Mouse (Mus musculus) large intestine, adult 2 months (tissue): ENCODE measurements around the gene Rabggta. TPM values are rescaled to one million over a fixed set of nuclear protein-coding genes. Genes with fewer than 3 reads are reported as not detected.

Source experiments
- DNase-seq: peaks from one replicate; pipeline ENCODE4 v3.0.0-alpha.2; 2012; ENCODE audit warnings: low read depth, low spot score
- WGBS: fragments of 180-500 bp; shearing (Covaris S2); methylation state at CpG from one replicate; pipeline ENCODE4 v1.1.7; 2018; 5-methylcytosine and 5-hydroxymethylcytosine counted together
- polyA plus RNA-seq: library from polyadenylated mRNA; depleted of rRNA; stranded (reverse); fragments of >200 nt; gene quantifications from 2 replicates; pipeline ENCODE4 v1.2.3, GENCODE M21; 2012

Rabggta gene
- polyA plus RNA-seq, 1 experiment: 34.3 TPM

DNA sequence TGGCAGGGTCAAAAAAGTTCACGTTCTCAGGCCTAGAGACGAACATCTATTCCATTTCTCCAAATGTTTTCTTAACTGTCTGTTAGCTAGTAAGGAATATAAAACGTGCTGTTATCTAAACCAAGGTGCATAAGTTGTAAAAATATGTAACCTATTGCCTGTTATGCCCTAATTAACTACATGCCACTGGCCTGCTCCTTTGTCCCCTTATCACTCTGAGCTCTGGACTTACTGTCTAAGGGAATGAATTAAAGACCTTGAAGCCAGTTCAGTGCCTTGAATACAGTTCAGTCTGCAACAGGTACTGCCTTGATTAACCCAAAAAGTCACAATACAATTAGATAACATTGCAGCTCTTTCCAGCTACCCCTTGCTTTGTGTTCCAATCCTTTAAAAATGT is 13.3 kb upstream of the Rabggta start:
- WGBS: 17% methylated on average over 3 of the region's 3 CpGs
- no peak for DNase-seq

GRCm38 (mm10) chr14:55734869-55735268 is 12.8 kb upstream of the Rabggta start:
- 43% methylated on average over 7 of the region's 7 CpGs for WGBS
- no peak for DNase-seq

DNA sequence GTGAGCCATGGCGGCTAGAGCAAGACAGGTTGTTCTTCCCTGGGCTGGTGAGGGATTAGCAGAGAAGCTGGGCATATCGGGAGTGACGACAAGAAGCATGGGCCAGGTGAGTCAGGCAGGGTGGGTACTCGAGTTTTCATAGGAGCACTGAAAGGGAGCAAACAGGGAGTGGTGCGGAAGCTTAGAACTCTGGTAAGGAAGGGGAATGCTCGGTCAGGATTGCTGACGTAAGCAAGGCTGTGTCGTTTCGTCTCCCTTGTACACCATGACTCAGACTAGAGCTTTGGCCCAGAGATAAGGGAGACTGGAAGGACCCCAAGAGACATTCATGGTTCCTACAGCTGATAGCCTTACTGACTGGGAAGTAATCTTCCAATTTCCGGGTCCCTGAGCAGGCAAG is 11.8 kb upstream of the Rabggta start:
- DNase-seq: no peak
- 51% methylated on average over 10 of the region's 10 CpGs for WGBS

DNA sequence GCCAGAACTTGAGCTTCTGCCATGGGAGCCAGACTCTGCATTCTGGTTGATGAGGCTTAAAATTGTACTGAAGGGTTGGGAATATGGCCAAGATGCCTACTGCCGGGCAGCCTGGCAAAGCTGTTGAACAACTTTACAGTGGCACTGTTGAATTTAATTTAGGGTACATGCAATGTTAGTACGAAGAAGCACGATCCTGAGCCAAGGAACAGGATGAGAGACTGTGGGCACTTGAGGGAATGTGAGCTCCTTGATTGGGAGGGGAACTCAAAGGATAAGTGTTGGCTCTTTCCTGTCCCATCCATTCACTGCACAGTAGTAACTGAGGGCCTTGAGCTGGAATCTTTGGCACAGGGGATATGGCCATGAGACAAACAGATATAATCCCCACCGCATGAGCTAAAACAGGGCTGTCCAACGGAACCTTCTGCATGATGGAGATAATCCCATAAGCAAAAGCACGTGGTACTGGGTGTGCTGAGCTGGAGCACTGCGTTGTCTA is 8.5 kb upstream of the Rabggta start:
- DNase-seq: no peak
- WGBS: 73% methylated on average over 7 of the region's 7 CpGs

GRCm38 (mm10) chr14:55730116-55730515 is 8.1 kb upstream of the Rabggta start:
- no peak for DNase-seq
- 82% methylated on average over 7 of the region's 7 CpGs for WGBS

DNA sequence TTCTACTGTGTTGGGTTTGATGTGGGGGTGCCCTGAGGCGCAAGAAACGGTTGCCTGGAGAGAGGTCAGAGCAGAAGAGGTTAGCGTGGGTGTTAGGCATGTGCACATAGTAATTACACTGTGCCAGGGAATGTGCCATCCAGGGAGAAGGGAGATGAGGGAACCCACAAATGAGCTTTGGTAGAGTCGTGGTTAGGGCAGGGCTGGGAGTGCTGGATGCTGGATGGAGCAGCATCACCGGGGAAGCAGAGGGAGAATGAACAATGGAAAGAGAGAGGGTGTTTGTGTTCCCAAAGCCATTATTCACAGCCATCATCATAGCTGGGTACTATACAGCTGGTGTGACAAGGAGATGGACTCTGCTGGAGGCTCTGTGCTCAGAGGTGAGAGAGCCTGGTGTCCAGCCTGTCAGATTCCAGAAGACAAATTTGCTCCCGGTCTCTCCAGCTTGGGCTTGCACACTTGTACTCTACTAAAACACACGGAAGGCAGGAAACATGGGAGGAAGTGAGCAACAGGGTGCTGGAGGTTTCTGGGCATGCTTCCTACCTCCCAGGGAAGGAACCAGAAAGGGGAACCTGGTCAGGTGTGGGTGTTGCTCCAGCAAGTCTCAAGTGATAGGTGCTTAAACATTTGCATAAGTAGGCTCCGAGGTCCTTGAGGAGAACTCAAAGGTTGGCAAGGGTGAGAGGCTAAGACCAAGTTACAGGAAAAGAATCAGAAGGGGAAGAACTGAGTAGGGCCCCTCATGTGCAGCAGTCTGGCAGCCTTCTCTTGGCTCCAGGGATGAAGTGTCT is 6.0 kb upstream of the Rabggta start:
- WGBS: 65% methylated on average over 8 of the region's 8 CpGs
- DNase-seq: no peak

- no peak for DNase-seq
Measured at GRCm38 (mm10) chr14:55726261-55726660, 4.2 kb upstream of the Rabggta start.

DNA sequence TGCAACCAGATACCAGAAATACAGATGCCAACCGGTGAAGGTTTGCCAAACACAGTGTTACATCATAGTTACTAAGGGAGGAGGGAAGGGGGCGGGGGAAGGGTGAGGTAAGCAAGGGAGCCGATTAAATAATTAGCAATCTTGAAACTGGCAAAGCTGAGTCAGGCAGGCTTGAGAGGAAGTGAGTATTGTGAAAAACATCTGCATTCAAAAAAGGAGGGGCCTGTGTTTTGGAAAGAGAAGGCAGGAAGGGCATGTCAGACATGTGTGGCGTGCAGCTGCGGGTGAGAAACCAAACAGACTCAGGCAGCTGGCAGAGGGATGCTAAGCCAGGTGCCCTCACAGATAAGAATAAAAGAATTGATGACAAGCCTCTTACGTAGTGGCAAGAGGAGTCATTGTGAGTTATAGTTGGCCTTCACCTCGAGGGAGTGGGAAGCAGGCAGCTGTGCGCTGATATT is 2.4 kb upstream of the Rabggta start:
- WGBS: 27% methylated on average over 8 of the region's 8 CpGs

DNA sequence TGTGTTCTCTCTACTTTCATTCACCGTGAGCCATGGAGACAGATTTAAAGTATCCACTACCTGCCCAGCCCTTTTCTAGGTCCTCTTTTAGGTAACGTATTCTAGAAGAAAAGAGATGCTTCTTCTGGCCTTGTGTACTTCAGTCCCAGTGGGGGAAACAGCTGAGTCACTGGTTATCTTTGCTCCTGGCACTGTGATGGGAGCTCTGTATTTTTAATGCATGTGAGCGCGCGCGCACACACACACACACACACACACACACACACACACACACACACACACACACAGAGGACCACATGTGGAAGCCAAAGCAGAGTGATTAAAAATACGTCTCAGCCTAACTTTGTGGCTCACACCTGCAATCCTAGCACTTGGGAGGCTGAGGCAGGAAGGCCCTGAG is 1.4 kb upstream of the Rabggta start:
- 94% methylated on average over 7 of the region's 7 CpGs for WGBS
- DNase-seq: no peak

More for the DNA sequence above, 2.4 kb upstream of the Rabggta start:
- DNase-seq: no peak

DNA sequence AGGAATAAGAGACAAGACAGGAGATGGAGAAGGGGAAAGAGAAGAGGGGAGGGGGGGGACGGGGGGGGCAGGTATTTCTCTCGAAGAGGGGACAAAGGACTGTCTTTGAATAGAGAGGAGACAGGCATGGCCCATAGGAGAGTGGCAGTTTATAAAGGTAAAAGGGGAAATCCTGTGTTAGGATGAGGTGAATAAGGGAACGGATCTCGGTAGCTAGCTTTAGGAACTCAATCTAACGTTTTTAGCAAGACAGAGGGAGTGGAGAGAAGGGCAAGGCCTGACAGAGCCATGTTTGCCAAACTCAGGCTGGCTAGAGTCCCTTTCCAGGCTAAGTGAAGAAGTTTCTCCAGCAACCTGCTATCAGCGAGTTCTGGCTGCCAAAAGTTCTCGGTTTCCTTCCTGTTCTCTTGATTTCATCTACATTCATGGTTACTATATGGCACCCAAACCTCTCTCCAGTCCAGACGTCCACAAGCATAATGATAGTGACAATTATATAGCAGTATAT is 429 bp upstream of the Rabggta start:
- DNase-seq: no peak
- WGBS: 51% methylated on average over 8 of the region's 8 CpGs

GRCm38 (mm10) chr14:55721076-55721475 is 987 bp downstream of the Rabggta start:
- DNase-seq: no peak
- 84% methylated on average over 6 of the region's 6 CpGs for WGBS

DNA sequence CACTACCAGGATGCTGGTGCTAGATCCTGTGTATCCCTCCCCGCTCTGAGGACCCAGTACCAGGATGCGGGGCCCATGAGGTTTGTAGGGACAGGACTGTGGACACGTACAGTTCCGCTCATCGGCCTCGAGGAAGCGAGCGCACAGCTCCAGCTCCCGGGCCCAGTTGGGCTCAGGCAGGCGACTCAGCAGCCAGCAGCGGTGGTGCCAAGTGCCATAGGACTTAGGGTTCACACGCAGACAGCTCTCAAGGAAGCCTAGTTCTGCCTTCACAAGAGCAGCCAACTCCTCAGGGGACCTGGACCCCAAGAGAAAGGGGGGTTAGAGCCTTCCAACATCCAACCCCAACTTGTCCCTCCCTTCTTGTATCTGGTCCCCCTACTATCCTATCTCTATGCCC is 1.4 kb downstream of the Rabggta start:
- no peak for DNase-seq
- WGBS: 94% methylated on average over 12 of the region's 12 CpGs

GRCm38 (mm10) chr14:55719737-55720136 is 2.3 kb downstream of the Rabggta start:
- 92% methylated on average over 6 of the region's 6 CpGs for WGBS
- DNase-seq: no peak

- no peak for DNase-seq
- WGBS: 86% methylated on average over 8 of the region's 8 CpGs
Measured at GRCm38 (mm10) chr14:55716884-55717283, 5.2 kb downstream of the Rabggta start.

GRCm38 (mm10) chr14:55716271-55716670 is 5.8 kb downstream of the Rabggta start:
- no peak for DNase-seq
- WGBS: 96% methylated on average over 6 of the region's 6 CpGs

GRCm38 (mm10) chr14:55714893-55715292 is 7.2 kb downstream of the Rabggta start:
- 18% methylated on average over 6 of the region's 6 CpGs for WGBS
- no peak for DNase-seq

- no peak for DNase-seq
- WGBS: 45% methylated on average over 4 of the region's 4 CpGs
Measured at GRCm38 (mm10) chr14:55713729-55714122, 8.3 kb downstream of the Rabggta start, which contains the start of gene Tgm1. Gene Tgm1 (minus strand): TSS chr14:55713926.

DNA sequence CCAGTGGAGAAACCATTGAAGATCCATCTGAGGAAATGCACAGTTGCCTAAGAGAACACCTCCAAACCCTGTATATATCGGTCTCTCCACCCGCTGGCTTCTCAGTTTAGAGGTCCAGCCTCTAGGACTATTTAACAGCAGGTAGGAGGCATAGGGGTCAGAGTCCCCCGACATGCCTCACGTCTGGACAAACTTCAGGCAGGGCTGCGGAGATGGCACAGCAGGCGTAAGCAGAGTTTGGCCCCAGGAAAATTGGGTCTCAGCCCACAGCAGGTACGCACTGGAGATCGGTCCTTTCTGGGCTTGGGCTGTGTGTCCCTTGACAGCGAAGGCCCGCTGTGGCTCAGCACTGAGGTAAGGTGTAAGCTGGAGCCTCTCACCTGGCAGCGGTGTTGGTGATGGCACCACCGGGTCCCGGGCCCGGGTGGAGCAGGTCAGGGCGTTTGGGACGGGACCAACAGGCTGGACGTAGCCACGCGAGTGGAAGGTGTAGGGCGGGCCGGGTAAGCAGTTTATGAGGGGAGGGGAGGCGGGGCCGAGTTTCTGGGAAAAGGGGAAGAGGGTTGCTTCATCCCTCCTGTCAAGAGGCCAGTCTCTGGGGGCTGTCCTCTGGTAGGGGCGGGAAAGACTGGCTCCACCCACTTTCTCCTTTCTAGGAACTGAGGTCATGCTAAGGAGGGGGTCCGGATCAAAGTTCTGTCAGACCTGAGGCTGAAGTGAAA is 8.9 kb downstream of the Rabggta start:
- WGBS: 10% methylated on average over 25 of the region's 25 CpGs
- no peak for DNase-seq

DNA sequence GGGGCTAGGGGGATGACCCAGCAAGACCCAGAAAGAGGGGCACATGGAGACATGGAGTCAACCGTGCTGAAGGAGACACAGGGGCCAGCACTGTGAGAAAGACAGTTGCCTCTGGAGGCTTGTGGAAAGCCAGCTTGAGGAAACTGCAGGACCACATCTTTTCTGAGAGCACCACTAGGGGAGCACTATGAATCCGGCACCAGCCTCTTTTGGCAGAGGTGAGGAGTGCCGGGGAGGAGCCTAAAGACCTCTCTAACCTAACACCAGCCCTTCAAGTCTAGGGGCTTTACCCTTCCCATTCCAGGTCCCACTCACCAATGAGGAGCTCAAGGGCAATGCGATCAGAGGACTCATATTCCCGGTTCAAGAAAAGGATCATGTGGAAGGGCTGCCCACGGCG is 10.3 kb downstream of the Rabggta start:
- WGBS: 82% methylated on average over 7 of the region's 7 CpGs
- no peak for DNase-seq

GRCm38 (mm10) chr14:55709509-55709908 is 12.6 kb downstream of the Rabggta start:
- DNase-seq: no peak
- 77% methylated on average over 4 of the region's 4 CpGs for WGBS

GRCm38 (mm10) chr14:55707397-55707796 is 14.7 kb downstream of the Rabggta start:
- WGBS: 91% methylated on average over 5 of the region's 5 CpGs
- DNase-seq: no peak
